7 mouse cellular contexts compared by ENCODE assay signal in the genomic region with DNA sequence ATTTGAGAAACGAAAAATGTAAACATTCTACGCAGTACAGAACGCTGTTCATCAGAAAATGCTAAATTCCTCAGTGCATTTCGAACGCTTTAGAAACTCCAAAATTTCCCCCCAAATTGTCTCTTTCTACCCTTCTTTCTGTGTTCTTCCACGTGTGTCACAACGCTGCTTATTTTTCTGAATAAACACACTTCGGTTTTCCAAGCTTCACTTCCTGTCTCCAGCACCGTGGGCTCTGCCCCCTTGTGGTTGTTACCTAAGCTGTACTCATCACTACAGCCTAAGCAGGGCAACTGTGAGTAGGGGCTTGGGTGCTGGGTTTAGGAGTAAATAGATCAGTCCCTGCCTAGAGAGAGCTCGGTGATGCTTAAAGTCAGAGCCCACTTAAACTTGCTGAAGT. TPM values are rescaled to one million over a fixed set of nuclear protein-coding genes. Genes with fewer than 3 reads are reported as not detected.
DNase-seq lines count a peak whose midpoint lies in the region; ATAC-seq lines count a peak whose summit lies in the region.

No protein-coding gene starts in this region.

- H3K27ac ChIP-seq in lung, embryonic 15.5 days, result no peak overlapping the region
- H3K27ac ChIP-seq in stomach, embryonic 14.5 days (ENCODE audit: low read length), result no peak overlapping the region

- peak; percentile 82 to 90 for ATAC-seq in hematopoietic stem cell, adult 5-6 weeks (replicated peaks in 1 of 2; ENCODE audit: insufficient read depth in 1 of 2, low FRiP score in 2 of 2, low TSS enrichment in 1 of 2, low read depth in 1 of 2, poor library complexity in 2 of 2, severe bottlenecking in 2 of 2)
- ATAC-seq in lung, embryonic 15.5 days (ENCODE audit: borderline replicate concordance, extremely low read depth, low FRiP score, low TSS enrichment), result peak; percentile 70; the same call in 1 of the 2 replicates
- ATAC-seq in stomach, embryonic 14.5 days (ENCODE audit: insufficient number of reproducible peaks, insufficient read depth, low FRiP score, low read depth), result no peak

- DNase-seq in urinary bladder, postnatal 14 days (ENCODE audit: low spot score), result peak; percentile 12
- DNase-seq in urinary bladder, postnatal 4 days (ENCODE audit: low spot score in 2 of 2), result no peak
- peak; percentile 9 for DNase-seq in c-Kit-positive CD71-positive TER-119-positive erythroid progenitor cells, embryonic 14.5 days (ENCODE audit: low spot score)
- no peak for DNase-seq in ovary, adult 18-20 months (ENCODE audit: low spot score)

- H3K9ac ChIP-seq in lung, embryonic 15.5 days, result no peak overlapping the region
- no peak overlapping the region for H3K9ac ChIP-seq in stomach, embryonic 14.5 days (replicated peaks; ENCODE audit: low read depth, low read length)

- H3K36me3 ChIP-seq in lung, embryonic 15.5 days, result no peaks in the 10 kb centered on the region
- H3K36me3 ChIP-seq in stomach, embryonic 14.5 days (ENCODE audit: control insufficient read depth, insufficient read depth, low read length), result no peaks in the 10 kb centered on the region

- WGBS in lung, embryonic 15.5 days, result 12% methylated on average over 10 of the region's 10 CpGs
- WGBS in stomach, embryonic 14.5 days, result 16% methylated on average over 10 of the region's 10 CpGs

- H3K4me1 ChIP-seq in lung, embryonic 15.5 days, result peaks cover 7% of the 10 kb centered on the region; the same call in 1 of the 2 replicates
- H3K4me1 ChIP-seq in stomach, embryonic 14.5 days (ENCODE audit: control insufficient read depth, insufficient read depth, low read length), result no peaks in the 10 kb centered on the region; the same call in 1 of the 2 replicates

- H3K9me3 ChIP-seq in lung, embryonic 15.5 days, result no peaks in the 10 kb centered on the region
- no peaks in the 10 kb centered on the region for H3K9me3 ChIP-seq in stomach, embryonic 14.5 days (ENCODE audit: control insufficient read depth, low read depth, low read length)

- peak overlapping the region; percentile 52 for H3K4me2 ChIP-seq in lung, embryonic 15.5 days
- H3K4me2 ChIP-seq in stomach, embryonic 14.5 days (replicated peaks; ENCODE audit: low read depth, low read length), result peak overlapping the region; percentile 37

- peak overlapping the region; percentile 35 for H3K4me3 ChIP-seq in lung, embryonic 15.5 days
- peak overlapping the region; percentile 22; the same call in 1 of the 2 replicates for H3K4me3 ChIP-seq in stomach, embryonic 14.5 days (ENCODE audit: low read depth, low read length)

- H3K27me3 ChIP-seq in lung, embryonic 15.5 days, result no peaks in the 10 kb centered on the region
- H3K27me3 ChIP-seq in stomach, embryonic 14.5 days (ENCODE audit: control insufficient read depth, insufficient read depth, low read length), result no peaks in the 10 kb centered on the region

RNA-seq across cellular contexts. Expression of a gene that starts 19.4 kb away (rescaled TPM):
- total RNA-seq in hematopoietic stem cell, adult 5-6 weeks (2017), result not detected in 2 replicates
- polyA plus RNA-seq in lung, embryonic 15.5 days (2015; fragmentation: Nextera tagmentation; extraction: Ambion mirVana), result not detected in 2 replicates
- not detected in 2 replicates for polyA plus RNA-seq in stomach, embryonic 14.5 days (2014; fragmentation: Nextera tagmentation; extraction: Ambion mirVana)

RNA-seq across cellular contexts. Expression of a gene that starts 37.9 kb away (rescaled TPM):
- total RNA-seq in hematopoietic stem cell, adult 5-6 weeks (2017), result not detected in 2 replicates
- 0.09 TPM in 1 of 2 replicates, not detected in the other for polyA plus RNA-seq in lung, embryonic 15.5 days (2015; fragmentation: Nextera tagmentation; extraction: Ambion mirVana)
- not detected in 2 replicates for polyA plus RNA-seq in stomach, embryonic 14.5 days (2014; fragmentation: Nextera tagmentation; extraction: Ambion mirVana)

Comparison
In these comparisons a context has a peak if more than half of its experiments do, and no peak if none do; other contexts are left out.
1. DNase-seq: peak in urinary bladder, postnatal 14 days (single experiment) and c-Kit-positive CD71-positive TER-119-positive erythroid progenitor cells, embryonic 14.5 days (single experiment); none in urinary bladder, postnatal 4 days (0 of 2) and ovary, adult 18-20 months (single experiment).